Mouse (Mus musculus): ENCODE data around the gene Rmi1. TPM values are rescaled to one million over a fixed set of nuclear protein-coding genes. Genes with fewer than 3 reads are reported as not detected.
"Not testable (repeated sequence)": the region's sequence is repeated elsewhere in the genome, so short reads cannot be mapped to it uniquely, and the experiment has no call there.

The Rmi1 gene
- polyA plus RNA-seq, 1 experiment from 2014 or later = 31.2 TPM

DNA sequence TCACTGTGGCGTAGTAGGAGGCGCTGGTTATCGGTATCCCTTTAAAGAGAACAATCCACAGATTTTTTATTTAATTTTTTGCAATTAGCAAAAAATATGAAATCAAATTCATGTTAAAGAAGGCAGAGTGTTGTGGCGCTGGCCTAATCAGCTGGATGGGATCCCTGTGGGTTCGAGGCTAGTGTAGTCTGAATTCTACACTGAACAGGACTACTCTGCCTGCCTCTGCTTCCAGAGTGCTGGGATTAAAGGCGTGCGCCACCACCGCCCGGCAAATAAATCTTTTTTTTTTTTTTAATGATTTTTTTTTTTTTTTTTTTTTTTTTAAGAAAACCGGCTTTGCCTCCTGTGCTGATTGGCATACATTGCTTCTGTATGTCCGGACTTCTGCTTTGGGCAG lies 17.7 kb upstream of the Rmi1 start:
- peak overlapping the region; percentile 93 for H3K4me2 ChIP-seq (replicated peaks)
- H3K4me1 ChIP-seq = peaks cover 5% of the 10 kb centered on the region
- 64% methylated on average over 10 of the region's 11 CpGs for WGBS
- peak overlapping the region; percentile 75 for H3K9ac ChIP-seq
- H3K4me3 ChIP-seq = peak overlapping the region; percentile 70
- peaks cover 33% of the 10 kb centered on the region for H3K36me3 ChIP-seq
- ATAC-seq (ENCODE audit: low FRiP score, low read depth) = 0 out of 2 replicates have a peak, but pooled peaks have one; percentile 35
- no peak overlapping the region for H3K27ac ChIP-seq
- no peaks in the 10 kb centered on the region for H3K27me3 ChIP-seq (replicated peaks)
- H3K9me3 ChIP-seq = peaks cover 25% of the 10 kb centered on the region

DNA sequence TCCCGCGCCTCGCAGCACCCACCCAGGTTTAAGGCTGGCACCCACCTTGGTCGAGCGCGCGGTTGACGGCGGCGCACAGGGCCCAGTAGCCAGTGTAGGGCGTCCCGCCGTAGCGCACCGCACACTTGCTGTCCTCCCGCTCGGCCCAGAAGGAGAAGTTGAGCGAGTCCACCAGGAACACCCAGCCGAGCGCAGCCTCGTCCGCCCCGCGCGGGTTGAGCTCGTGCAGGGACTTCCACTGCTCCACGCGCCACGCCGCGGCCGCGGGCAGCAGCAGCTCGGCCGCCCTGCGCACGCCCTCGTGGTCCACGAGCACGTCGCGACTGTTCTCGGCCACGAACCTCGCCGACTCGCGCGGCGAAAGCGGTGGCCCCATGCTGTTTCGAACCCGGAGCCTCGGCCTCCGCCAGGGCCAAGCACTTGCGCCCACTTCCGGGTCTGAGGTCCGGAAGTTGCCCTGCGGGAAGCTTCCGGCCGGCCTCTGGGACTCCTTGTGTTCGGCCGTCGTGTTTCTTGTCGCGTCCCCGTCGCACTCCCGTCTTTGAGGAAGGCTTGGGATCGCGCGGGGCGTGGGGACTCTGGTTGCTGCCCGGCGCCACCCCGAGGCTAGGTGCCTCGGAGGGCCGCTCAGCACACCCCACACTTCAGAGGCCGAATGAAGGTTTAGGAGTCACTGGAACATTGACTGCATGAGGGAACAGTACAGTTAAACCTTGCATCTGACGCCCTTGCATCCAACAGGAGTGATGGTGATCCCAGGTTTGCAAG lies 17.1 kb upstream of the Rmi1 start, which contains the start of gene 2210016F16Rik:
2210016F16Rik (minus strand) TSS at position 447 of the 768 bp plus-strand sequence.
- Histone ChIP-seq H3K27ac (no peak within 1 kb of the TSS), H3K27me3 (replicated peaks) (no peaks in the 10 kb centered on the region)
- peak; percentile 75 for ATAC-seq (ENCODE audit: low FRiP score, low read depth)

DNA sequence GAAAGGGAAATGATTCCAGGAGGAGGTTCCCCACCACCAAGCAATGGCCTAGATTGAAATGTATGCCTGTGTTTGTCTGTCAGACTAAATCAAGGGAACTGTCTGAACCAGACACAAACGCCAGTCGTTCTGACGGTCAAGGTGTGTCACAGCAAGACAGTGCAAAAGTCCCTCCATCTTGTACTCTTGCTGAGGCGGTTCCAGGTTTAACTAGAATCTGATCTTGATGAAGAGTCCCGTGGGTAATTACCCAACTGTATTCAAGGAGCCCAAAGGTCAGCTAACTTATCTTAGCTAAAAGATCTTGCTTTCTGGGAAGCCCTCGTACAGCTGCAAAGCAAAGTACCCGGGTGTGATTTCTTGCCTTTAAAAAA lies 16.5 kb upstream of the Rmi1 start:
- no peaks in the 10 kb centered on the region for H3K27me3 ChIP-seq (replicated peaks)
- ATAC-seq (ENCODE audit: low FRiP score, low read depth) = no peak
- H3K9ac ChIP-seq = peak overlapping the region; percentile 75; the same call in 1 of the 2 replicates
- H3K36me3 ChIP-seq = peaks cover 33% of the 10 kb centered on the region
- peak overlapping the region; percentile 93 for H3K4me2 ChIP-seq (replicated peaks)
- peaks cover 19% of the 10 kb centered on the region for H3K9me3 ChIP-seq
- no peak overlapping the region for H3K4me3 ChIP-seq
- peaks cover 5% of the 10 kb centered on the region for H3K4me1 ChIP-seq
- no peak overlapping the region for H3K27ac ChIP-seq
- 86% methylated on average over 7 of the region's 7 CpGs for WGBS

More for the DNA sequence above, 17.1 kb upstream of the Rmi1 start, which contains the start of gene 2210016F16Rik:
- 4% methylated on average over 80 of the region's 80 CpGs for WGBS
- Histone ChIP-seq H3K4me3 (peak within 1 kb of the TSS; percentile 70), H3K4me1 (peaks cover 5% of the 10 kb centered on the region), H3K9me3 (peaks cover 24% of the 10 kb centered on the region), H3K36me3 (peaks cover 33% of the 10 kb centered on the region), H3K9ac (peak within 1 kb of the TSS; percentile 75), H3K4me2 (replicated peaks) (peak within 1 kb of the TSS; percentile 93)

DNA sequence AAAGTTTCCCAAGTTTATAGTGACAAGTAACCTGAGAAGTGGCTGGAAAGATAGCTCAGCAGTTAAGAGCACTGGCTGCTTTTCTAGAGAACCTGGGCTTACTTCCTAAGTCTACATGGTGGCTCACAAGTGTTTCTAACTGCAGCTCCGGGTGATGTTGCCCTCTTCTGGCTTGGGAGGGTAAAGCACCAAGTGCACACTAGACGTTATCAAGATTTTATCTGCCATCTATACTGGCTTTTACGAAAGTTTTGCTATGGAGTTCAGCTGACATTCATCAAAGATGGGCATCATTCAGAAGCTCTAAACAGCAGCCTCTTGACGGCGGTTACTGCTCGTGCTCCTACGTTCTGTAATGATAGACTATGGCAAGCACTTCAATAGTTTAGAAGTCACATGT lies 14.1 kb upstream of the Rmi1 start:
- Histone ChIP-seq H3K9me3 (no peaks in the 10 kb centered on the region), H3K4me2 (replicated peaks) (no peak overlapping the region), H3K27me3 (replicated peaks) (no peaks in the 10 kb centered on the region), H3K4me3 (no peak overlapping the region), H3K27ac (no peak overlapping the region), H3K9ac (no peak overlapping the region), H3K4me1 (peaks cover 5% of the 10 kb centered on the region), H3K36me3 (peaks cover 23% of the 10 kb centered on the region)
- no peak for ATAC-seq (ENCODE audit: low FRiP score, low read depth)
- WGBS = 20% methylated on average over 7 of the region's 7 CpGs

DNA sequence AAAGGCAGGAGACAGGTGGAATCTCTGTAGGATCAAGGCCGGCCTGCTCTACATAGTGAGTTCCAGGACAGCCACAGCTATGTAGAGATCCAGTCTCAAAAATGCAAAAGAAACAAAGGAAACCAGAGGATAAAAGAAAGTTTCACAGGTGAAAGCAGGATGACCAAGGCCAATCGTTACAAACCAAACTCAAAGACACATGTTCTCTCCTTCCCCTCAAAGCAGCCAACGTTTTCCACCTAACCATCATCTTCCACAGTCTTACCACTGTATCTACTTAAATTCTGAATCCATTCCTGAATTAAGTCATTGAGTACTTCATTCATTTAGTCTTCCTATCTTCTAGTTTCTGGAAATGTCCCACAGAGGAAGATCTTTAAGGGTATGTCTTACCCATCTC lies 13.7 kb upstream of the Rmi1 start:
- H3K27ac ChIP-seq = no peak overlapping the region
- H3K4me2 ChIP-seq (replicated peaks) = no peak overlapping the region
- no peak overlapping the region for H3K4me3 ChIP-seq
- no peaks in the 10 kb centered on the region for H3K9me3 ChIP-seq
- H3K27me3 ChIP-seq (replicated peaks) = no peaks in the 10 kb centered on the region
- ATAC-seq (ENCODE audit: low FRiP score, low read depth) = no peak
- peaks cover 5% of the 10 kb centered on the region for H3K4me1 ChIP-seq
- H3K9ac ChIP-seq = no peak overlapping the region
- 72% methylated on average over 3 of the region's 3 CpGs for WGBS
- peaks cover 24% of the 10 kb centered on the region for H3K36me3 ChIP-seq

DNA sequence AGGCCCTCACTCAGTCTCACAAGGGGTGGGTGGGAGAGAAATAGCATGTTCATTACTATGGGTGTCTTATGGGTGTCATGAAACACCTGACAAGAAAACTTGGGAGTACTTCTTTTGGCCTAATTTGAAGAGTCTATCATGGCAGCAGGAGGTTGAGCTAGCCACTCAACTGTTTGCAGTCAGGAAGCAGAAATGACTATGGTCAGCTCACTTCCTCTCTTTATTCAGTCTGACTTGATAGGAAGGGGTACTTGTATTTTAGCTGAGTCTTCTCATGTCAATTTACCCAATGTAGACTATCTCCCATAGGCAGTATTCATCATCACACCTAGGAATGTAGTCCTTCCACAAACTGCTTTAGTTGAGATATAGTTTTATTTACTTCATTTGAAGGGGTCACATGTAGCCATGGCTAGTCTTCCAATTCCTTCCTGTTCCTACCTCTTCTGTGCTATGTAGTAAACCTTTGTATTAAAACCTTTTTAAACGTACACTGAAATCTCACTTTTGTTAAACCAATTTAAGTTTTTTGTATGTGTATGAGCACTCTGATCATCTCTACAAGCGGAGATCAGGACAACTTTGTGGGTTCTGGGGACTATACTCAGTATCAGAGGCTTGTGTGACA lies 12.6 kb upstream of the Rmi1 start:
- H3K9ac ChIP-seq = no peak overlapping the region
- H3K4me3 ChIP-seq = no peak overlapping the region
- H3K27me3 ChIP-seq (replicated peaks) = no peaks in the 10 kb centered on the region
- H3K4me2 ChIP-seq (replicated peaks) = no peak overlapping the region
- H3K9me3 ChIP-seq = no peaks in the 10 kb centered on the region
- WGBS = 84% methylated on average over 2 of the region's 2 CpGs
- no peak for ATAC-seq (ENCODE audit: low FRiP score, low read depth)
- peaks cover 31% of the 10 kb centered on the region for H3K36me3 ChIP-seq
- H3K27ac ChIP-seq = no peak overlapping the region
- H3K4me1 ChIP-seq = no peaks in the 10 kb centered on the region

DNA sequence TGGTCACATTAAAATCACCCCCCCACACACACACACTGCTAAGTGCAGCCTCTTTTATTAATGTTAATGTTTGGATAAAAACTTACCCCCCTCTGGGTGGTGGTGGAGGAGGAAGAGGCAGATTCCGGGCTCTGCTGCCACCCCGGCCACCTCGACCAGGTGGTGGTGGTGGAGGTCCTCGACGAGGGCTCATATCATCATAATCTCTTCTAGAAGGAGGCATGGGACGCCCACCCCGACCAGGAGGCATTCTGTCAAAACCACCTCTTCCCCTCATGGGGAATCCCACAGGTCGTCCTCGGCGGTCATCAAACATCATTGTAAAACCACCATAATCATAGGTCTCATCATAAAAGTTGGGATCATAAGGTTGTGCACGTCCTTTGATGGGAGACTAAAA lies 7.7 kb upstream of the Rmi1 start:
- not testable (repeated sequence) for H3K9ac ChIP-seq; H3K27me3 ChIP-seq (replicated peaks); H3K9me3 ChIP-seq; H3K4me3 ChIP-seq; H3K4me2 ChIP-seq (replicated peaks); H3K4me1 ChIP-seq; ATAC-seq (ENCODE audit: low FRiP score, low read depth); H3K27ac ChIP-seq
- H3K36me3 ChIP-seq = peaks cover 66% of the 10 kb centered on the region
- WGBS = 85% methylated on average over 11 of the region's 11 CpGs

DNA sequence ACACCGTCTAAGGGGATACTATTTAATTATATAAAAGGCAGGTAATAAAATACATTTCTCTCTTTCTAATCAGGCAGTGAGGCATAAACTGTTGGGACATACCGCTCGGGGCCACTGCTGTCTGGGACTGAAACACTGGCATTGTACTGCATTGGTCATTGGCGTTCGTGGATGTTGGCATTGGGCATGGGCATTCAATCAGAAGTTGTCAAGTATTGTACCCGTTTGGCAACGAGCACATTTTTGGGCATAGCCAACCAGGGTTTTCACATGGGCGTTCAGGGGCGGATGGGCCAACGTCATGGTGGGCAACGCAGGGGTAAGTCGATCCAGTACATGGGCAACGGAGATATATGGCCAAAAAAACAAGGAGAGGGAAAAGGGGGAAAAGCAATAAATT lies 4.4 kb upstream of the Rmi1 start:
- Histone ChIP-seq H3K4me2 (replicated peaks) (no peak overlapping the region), H3K9ac (no peak overlapping the region), H3K36me3 (peaks cover 47% of the 10 kb centered on the region), H3K27me3 (replicated peaks) (no peaks in the 10 kb centered on the region), H3K9me3 (no peaks in the 10 kb centered on the region), H3K4me1 (peaks cover 3% of the 10 kb centered on the region; the same call in 1 of the 2 replicates), H3K27ac (no peak overlapping the region), H3K4me3 (no peak overlapping the region)
- ATAC-seq (ENCODE audit: low FRiP score, low read depth) = no peak
- WGBS = 82% methylated on average over 13 of the region's 13 CpGs

DNA sequence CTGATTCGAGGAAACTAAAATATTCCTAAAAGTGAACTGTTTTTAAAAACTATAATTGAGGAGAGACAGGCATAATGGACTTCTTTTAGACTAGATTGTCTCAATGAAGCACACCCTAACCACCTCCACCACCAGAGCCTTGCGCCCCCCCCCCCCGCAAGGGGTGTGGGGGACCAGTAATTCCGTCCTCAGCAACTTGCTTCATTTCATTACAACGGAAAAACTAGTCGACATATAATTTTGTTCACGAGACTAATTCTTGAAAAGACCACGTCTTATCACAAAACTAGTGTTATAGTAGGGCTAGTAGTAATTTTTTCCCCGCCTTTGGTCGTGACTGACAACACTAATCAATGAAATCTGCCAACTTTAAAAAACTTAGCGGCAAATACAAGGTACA lies 1.5 kb upstream of the Rmi1 start:
- H3K27me3 ChIP-seq (replicated peaks) = no peaks in the 10 kb centered on the region
- H3K4me1 ChIP-seq = peaks cover 3% of the 10 kb centered on the region; the same call in 1 of the 2 replicates
- peaks cover 24% of the 10 kb centered on the region for H3K36me3 ChIP-seq
- 1% methylated on average over 11 of the region's 11 CpGs for WGBS
- H3K4me2 ChIP-seq (replicated peaks) = peak overlapping the region; percentile 85
- H3K9ac ChIP-seq = peak overlapping the region; percentile 100
- peak overlapping the region; percentile 98 for H3K4me3 ChIP-seq
- H3K9me3 ChIP-seq = no peaks in the 10 kb centered on the region
- no peak for ATAC-seq (ENCODE audit: low FRiP score, low read depth)
- no peak overlapping the region for H3K27ac ChIP-seq

DNA sequence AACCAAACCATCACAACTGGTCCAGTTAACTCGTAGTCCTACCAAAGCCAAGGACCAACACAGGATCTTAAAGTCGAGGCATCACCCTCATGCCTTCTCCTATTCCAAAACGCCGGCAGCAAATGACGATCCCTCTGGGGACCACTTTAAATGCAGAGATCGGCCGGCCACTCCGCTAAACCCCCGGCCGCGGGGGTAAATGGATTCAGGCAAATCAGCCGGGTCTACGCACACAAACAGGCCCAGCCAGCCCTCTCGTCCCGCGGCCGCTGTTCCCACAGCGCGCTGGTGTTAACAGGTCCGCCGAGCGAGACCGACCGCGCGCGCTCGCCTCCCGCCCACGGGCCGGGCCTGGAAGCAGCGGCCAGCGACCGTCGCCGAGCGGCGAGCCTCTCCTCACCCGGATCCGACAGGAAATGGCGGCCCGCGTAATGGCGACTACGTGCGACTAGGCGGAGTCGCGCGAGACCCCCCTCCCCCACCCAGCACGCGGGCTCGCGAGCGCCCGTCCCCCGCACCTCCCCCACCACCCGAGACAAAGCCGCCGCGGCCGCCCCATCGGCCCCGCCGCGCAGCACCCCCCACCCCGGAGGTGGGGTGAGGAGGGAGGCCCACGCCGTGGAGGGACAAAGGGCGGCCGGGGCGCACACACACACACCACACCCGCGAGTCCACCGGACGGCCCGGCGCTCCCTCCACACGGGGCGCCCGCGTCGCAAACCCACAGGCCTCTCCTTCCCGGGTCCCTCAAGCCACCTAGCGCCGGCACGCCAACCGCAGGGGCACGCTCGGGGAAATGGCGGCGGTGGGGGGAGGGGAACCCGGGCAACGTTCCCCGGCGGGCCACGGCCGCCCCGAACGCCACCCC lies 679 bp upstream of the Rmi1 start:
- ATAC-seq (ENCODE audit: low FRiP score, low read depth) = peak; percentile 57
- peak overlapping the region; percentile 98 for H3K4me3 ChIP-seq
- H3K9ac ChIP-seq = peak overlapping the region; percentile 100
- H3K4me2 ChIP-seq (replicated peaks) = peak overlapping the region; percentile 85
- no peaks in the 10 kb centered on the region for H3K27me3 ChIP-seq (replicated peaks)
- WGBS = under 1% methylated on average over 89 of the region's 100 CpGs
- peaks cover 3% of the 10 kb centered on the region; the same call in 1 of the 2 replicates for H3K4me1 ChIP-seq
- H3K27ac ChIP-seq = peak overlapping the region; percentile 97
- H3K36me3 ChIP-seq = peaks cover 16% of the 10 kb centered on the region
- no peaks in the 10 kb centered on the region for H3K9me3 ChIP-seq

DNA sequence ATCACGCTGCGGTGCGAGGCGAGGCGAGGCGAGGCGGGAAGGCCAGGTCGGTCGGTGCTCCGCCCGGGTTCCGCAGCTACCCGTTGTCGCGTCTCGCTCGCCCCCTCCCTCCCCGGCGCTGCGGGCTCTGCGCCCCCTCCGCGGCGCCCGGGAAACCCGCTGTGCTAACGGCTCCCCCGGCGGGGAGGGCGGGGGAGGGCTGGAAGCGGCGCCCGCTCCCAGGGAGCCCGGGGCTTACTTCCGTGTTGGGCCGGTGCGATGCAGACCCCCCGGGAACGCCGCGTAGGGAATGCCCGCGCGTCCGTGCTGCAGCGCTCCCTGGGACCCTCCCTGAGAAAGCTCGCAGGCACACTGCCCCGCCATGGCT lies 679 bp downstream of the Rmi1 start:
- Histone ChIP-seq H3K4me1 (peaks cover 3% of the 10 kb centered on the region; the same call in 1 of the 2 replicates), H3K4me2 (replicated peaks) (peak overlapping the region; percentile 85), H3K27ac (peak overlapping the region; percentile 97), H3K36me3 (peaks cover 8% of the 10 kb centered on the region), H3K27me3 (replicated peaks) (no peaks in the 10 kb centered on the region), H3K9me3 (no peaks in the 10 kb centered on the region), H3K4me3 (peak overlapping the region; percentile 98), H3K9ac (peak overlapping the region; percentile 100)
- under 1% methylated on average over 46 of the region's 48 CpGs for WGBS
- no peak; the same call in none of the 2 replicates for ATAC-seq (ENCODE audit: low FRiP score, low read depth)

DNA sequence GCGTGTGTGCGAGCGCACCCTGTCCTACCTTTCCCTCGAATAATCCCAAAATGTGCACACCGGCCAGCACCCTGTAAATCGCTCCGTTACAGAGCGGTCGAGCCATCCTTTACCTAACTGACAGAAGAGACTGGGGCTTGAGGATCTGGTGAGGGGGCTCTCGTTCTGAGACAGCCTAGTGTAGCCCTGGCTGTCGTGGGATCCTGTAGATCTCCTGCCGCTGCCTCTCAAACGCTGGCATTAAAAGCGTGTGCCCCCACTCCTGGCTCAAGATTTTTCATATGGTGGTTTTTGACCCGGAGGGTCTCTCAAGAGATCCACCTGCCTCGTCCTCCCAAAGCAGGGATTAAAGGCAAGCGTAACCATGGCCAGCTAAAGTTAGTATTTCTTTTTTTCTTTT lies 1.2 kb downstream of the Rmi1 start, which contains the start of gene Hnrnpk:
Hnrnpk (minus strand) TSS at position 101 of the 400 bp plus-strand sequence.
- Histone ChIP-seq H3K27ac (peak within 1 kb of the TSS; percentile 97), H3K4me3 (peak within 1 kb of the TSS; percentile 98), H3K9ac (peak within 1 kb of the TSS; percentile 100), H3K4me2 (replicated peaks) (peak within 1 kb of the TSS; percentile 85)
- 7% methylated on average over 17 of the region's 17 CpGs for WGBS
- not testable (repeated sequence) for ATAC-seq (ENCODE audit: low FRiP score, low read depth); H3K9me3 ChIP-seq; H3K4me1 ChIP-seq; H3K27me3 ChIP-seq (replicated peaks); H3K36me3 ChIP-seq
